Mouse (Mus musculus) intestine, embryonic 15.5 days (tissue): ENCODE data around the gene 4932438H23Rik. TPM values are rescaled to one million over a fixed set of nuclear protein-coding genes. Genes with fewer than 3 reads are reported as not detected.

Experiments used
- ATAC-seq: fragments of 200-750 bp; cut with Nextera tagmentation; 2 replicates; pipeline ENCODE4 v1.8.0; 2017; ENCODE audit warnings: moderate TSS enrichment, moderate library complexity
- H3K27ac ChIP-seq: fragments of 300-500 bp; sonication (generic); 2 replicates; pipeline ENCODE4 v1.5.1; 2015; ENCODE audit warnings: mild to moderate bottlenecking, inconsistent platforms
- H3K27me3 ChIP-seq: fragments of 300-500 bp; sonication (generic); replicated peaks from 2 replicates; pipeline ENCODE4 v1.6.1; 2015; ENCODE audit warnings: inconsistent platforms
- H3K36me3 ChIP-seq: fragments of 300-500 bp; sonication (generic); 2 replicates; pipeline ENCODE4 v1.6.1; 2015; ENCODE audit warnings: inconsistent platforms
- H3K4me1 ChIP-seq: fragments of 300-500 bp; sonication (generic); replicated peaks from 2 replicates; pipeline ENCODE4 v1.6.1; 2015; ENCODE audit warnings: inconsistent platforms
- H3K4me2 ChIP-seq: fragments of 300-500 bp; sonication (generic); replicated peaks from 2 replicates; pipeline ENCODE4 v1.6.1; 2015; ENCODE audit warnings: mild to moderate bottlenecking, inconsistent platforms
- H3K4me3 ChIP-seq: fragments of 300-500 bp; sonication (generic); replicated peaks from 2 replicates; pipeline ENCODE4 v1.5.1; 2015; ENCODE audit warnings: inconsistent platforms
- H3K9ac ChIP-seq: fragments of 300-500 bp; sonication (generic); 2 replicates; pipeline ENCODE4 v1.6.1; 2015; ENCODE audit warnings: inconsistent platforms
- H3K9me3 ChIP-seq: fragments of 300-500 bp; sonication (generic); 2 replicates; pipeline ENCODE4 v1.6.1; 2016; ENCODE audit warnings: inconsistent platforms
- WGBS: fragments of 180-500 bp; shearing (Covaris S2); methylation state at CpG from one replicate; pipeline ENCODE4 v1.1.7; 2015; 5-methylcytosine and 5-hydroxymethylcytosine counted together
- polyA plus RNA-seq: library from polyadenylated mRNA; unstranded; fragments of >200 nt; fragmentation: Nextera tagmentation; extraction: Ambion mirVana; gene quantifications from 2 replicates; pipeline ENCODE4 v1.2.1, GENCODE M21; 2015

Gene 4932438H23Rik
- polyA plus RNA-seq, 1 experiment from 2014 or later: 0.26 TPM

DNA sequence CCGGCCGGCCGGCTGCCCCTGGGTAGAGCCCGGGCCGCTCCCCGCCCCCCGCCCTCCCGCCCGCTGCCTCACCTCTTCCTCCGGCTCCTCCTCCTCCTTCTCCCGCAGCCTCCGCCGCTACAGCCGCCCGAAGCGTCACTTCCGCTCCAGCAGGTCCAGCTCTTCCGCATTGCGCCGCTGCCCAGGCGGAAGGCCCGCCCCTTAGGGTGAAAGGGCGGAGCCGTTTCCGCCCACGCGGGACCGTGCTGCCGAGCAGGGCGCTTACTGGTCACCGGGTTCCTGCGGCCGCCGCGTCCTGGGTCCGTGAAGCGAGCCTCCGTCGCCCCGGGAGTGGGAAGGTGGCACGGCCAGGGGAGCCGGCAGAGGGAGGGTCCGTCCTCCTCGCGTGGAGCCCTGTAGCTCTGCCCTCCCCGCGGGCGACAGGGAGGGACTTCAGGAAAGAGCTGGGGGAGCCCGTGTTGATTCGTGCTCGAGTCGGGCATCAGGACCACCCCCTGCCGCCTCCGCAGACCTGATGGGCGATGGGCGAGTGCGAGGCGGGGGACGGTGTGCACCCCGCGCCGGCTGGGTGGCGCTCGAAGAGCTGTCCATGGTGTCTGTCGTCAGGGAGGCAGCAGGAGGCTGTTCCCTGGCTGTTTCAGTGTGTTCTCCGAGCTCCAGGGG, 83.8 kb downstream of the 4932438H23Rik start, which contains the start of gene Synj1:
TSS of gene Synj1 (minus strand) at position 288 of the 663 bp plus-strand sequence.
- Histone ChIP-seq H3K4me2 (peak within 1 kb of the TSS; percentile 68), H3K4me1 (0 out of 2 replicates have a peak, but pooled peaks cover 11% of the 10 kb centered on the region), H3K36me3 (peaks cover 2% of the 10 kb centered on the region), H3K4me3 (peak within 1 kb of the TSS; percentile 82), H3K9ac (peak within 1 kb of the TSS; percentile 76), H3K27me3 (no peaks in the 10 kb centered on the region), H3K27ac (peak within 1 kb of the TSS; percentile 95), H3K9me3 (no peaks in the 10 kb centered on the region)
- peak; percentile 97 for ATAC-seq
- under 1% methylated on average over 64 of the region's 66 CpGs for WGBS

DNA sequence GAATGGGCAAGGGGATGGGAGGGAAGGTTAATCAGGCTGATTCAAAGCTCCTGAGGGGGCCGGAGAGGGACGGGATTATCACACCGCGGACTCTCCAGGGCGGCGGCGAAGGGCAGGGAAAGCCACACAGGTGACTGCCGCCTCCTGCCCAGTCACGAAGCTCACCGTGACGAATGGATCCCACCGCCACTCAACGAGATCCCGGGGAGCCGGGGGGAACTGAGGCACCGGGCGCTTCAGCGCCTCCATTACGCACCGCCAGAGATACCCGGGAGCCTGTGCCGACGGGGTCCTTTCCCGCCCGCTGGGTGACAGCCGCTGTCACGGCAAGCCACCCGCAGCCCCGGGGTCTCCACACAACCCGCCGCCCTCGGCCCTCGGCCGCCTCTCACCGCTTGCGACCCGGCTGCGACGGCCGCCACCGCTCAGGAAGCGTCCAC, 84.3 kb downstream of the 4932438H23Rik start:
- Histone ChIP-seq H3K27ac (peak overlapping the region; percentile 79), H3K4me3 (peak overlapping the region; percentile 82), H3K36me3 (peaks cover 2% of the 10 kb centered on the region), H3K4me2 (peak overlapping the region; percentile 68), H3K4me1 (0 out of 2 replicates have a peak, but pooled peaks cover 11% of the 10 kb centered on the region), H3K9me3 (no peaks in the 10 kb centered on the region), H3K9ac (peak overlapping the region; percentile 76), H3K27me3 (no peaks in the 10 kb centered on the region)
- WGBS: under 1% methylated on average over 42 of the region's 42 CpGs
- peak; percentile 66 for ATAC-seq

DNA sequence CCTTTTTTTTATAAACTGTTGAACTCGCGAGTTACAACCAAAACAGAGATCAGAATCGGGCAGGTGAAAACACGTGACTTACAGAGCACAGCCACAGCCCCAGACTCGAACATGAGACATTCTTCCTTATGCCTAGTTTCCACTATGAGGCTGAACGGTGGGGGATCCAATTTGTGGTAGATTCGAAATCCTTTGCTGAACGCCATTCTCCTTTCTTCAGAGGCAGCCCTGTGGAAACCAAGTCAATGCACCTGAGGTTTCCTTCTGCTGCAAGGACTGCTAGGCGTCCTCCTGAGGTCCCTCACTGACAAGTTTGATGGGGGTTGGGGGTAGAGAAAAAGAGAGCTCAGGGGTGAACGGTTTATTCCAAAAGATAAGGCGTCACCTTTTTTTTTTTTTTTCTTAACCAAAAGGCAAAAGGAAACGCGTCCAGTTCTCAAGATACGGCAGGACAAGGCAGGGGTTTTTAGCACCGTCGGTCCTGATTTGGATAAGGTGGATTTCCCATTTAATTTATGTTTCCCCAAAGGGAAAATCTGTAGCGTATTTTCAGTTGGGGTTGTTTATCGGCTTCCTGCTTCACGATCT, 84.9 kb downstream of the 4932438H23Rik start:
- Histone ChIP-seq H3K4me1 (0 out of 2 replicates have a peak, but pooled peaks cover 11% of the 10 kb centered on the region), H3K9me3 (no peaks in the 10 kb centered on the region), H3K4me2 (peak overlapping the region; percentile 68), H3K36me3 (peaks cover 2% of the 10 kb centered on the region; the same call in 1 of the 2 replicates), H3K4me3 (peak overlapping the region; percentile 82), H3K27ac (0 out of 2 replicates have a peak overlapping the region, but pooled peaks have one; percentile 79), H3K27me3 (no peaks in the 10 kb centered on the region), H3K9ac (peak overlapping the region; percentile 76)
- no peak for ATAC-seq
- WGBS: 2% methylated on average over 19 of the region's 19 CpGs

DNA sequence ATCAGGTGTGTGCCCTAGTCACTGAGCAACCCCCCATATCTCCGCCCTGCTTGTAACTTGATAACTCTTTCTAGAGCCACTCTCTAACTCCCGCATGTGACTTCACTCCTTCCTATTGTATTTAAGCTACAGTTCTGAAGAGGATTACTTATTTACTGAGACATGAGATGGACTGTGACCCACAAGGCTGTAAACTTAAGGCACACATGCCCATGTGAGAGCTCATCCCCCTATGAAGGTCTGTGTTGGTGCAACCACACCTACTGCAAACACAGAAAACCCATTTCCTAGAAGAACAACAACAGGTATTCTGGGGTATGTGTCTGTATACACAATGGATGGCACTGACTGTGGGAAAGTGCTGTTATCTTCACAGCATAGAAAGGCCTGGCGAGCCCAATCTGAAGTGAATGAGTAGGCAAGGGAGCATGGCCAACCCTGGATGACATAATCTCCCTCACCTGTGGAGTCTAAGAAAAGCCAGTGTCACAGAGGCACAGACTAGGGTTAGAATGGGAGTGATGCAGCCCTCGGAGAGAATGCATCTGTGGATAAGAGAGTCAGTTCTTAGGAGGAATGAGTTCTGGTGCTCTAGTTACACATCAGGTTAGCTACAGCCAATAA, 89.9 kb downstream of the 4932438H23Rik start:
- peak; percentile 93 for ATAC-seq
- Histone ChIP-seq H3K4me1 (0 out of 2 replicates have a peak, but pooled peaks cover 4% of the 10 kb centered on the region), H3K9ac (no peak overlapping the region), H3K27me3 (no peaks in the 10 kb centered on the region), H3K4me3 (no peak overlapping the region), H3K36me3 (no peaks in the 10 kb centered on the region), H3K27ac (no peak overlapping the region), H3K4me2 (no peak overlapping the region), H3K9me3 (no peaks in the 10 kb centered on the region)
- WGBS: 72% methylated on average over 4 of the region's 4 CpGs

Other genes with a start within 250 kb of the 4932438H23Rik start
- gene Cfap298, start 160.0 kb downstream of the 4932438H23Rik start, polyA plus RNA-seq: 36.1 and 42.4 TPM in 2 replicates
- gene Synj1, start 83.8 kb downstream of the 4932438H23Rik start, polyA plus RNA-seq: 11.5 and 14.8 TPM in 2 replicates
- 45.0 and 45.6 TPM in 2 replicates for gene Paxbp1, start 50.6 kb downstream of the 4932438H23Rik start, polyA plus RNA-seq
- gene Olig2, start 130.3 kb upstream of the 4932438H23Rik start, polyA plus RNA-seq: not detected in 2 replicates
- 0.13 TPM in 1 of 2 replicates, not detected in the other for gene Olig1, start 174.7 kb upstream of the 4932438H23Rik start, polyA plus RNA-seq